Mouse (Mus musculus): ENCODE data around the gene Camk1d.

DNA sequence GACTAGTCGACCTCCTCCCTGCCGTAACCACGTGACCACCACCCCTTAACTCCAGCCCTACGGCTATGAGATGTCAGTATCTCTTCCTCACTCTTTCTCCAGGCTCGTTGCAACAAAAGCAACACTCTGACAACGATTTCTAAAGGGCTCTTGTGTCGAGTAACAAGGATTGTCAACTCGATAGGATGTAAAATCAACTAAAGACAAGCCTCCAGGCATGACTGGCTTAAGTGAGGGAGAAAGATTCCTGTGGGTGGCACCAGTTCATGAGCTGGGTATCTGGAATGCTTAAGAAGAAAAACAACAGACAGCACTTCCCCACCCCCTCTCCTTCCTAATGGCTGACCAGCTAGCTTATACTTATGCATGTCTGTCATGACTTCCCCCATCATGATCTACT, 15.9 kb downstream of the Camk1d start:
- no peak for TF ChIP-seq RAD21 (IDR thresholded peaks at IDR 0.05; ENCODE audit: low read depth, low read length)
- TF ChIP-seq POLR2A (IDR thresholded peaks at IDR 0.05; ENCODE audit: low read depth, low read length), result no peak
- no peak for TF ChIP-seq JUN (IDR thresholded peaks at IDR 0.05; ENCODE audit: insufficient read depth, low read depth, low read length)
- no peak for TF ChIP-seq CTCF (conservative IDR thresholded peaks at IDR 0.05 in 1 of 2, IDR thresholded peaks at IDR 0.05 in 1 of 2; ENCODE audit: low read depth in 2 of 2, low read length in 2 of 2)
- TF ChIP-seq TBP (conservative IDR thresholded peaks at IDR 0.05; ENCODE audit: low read depth, low read length), result no peak
